Mouse (Mus musculus) retina, postnatal 1 day (tissue): ENCODE results near the gene Anxa10.
A peak's percentile ranks its signal among the peaks of the same experiment; 100 is the strongest.

Experiments
- DNase-seq: peaks from one replicate; pipeline ENCODE4 v3.0.0-alpha.2; 2012

Gene Anxa10

GRCm38 (mm10) chr8:62123098-62123497 is at the start of gene Anxa10:
Anxa10 (minus strand) TSS chr8:62123150.
- no peak for DNase-seq

- DNase-seq, result no peak
Measured at GRCm38 (mm10) chr8:62132662-62133366, 9.9 kb upstream of the Anxa10 start.

- DNase-seq, result no peak
Measured at GRCm38 (mm10) chr8:62097213-62097612, 25.7 kb downstream of the Anxa10 start.

GRCm38 (mm10) chr8:62081804-62082203 is 41.1 kb downstream of the Anxa10 start:
- DNase-seq, result no peak

- DNase-seq, result peak; percentile 70
Measured at GRCm38 (mm10) chr8:62080195-62080802, 42.7 kb downstream of the Anxa10 start.

- DNase-seq, result no peak
Measured at GRCm38 (mm10) chr8:62068305-62068704, 54.6 kb downstream of the Anxa10 start.

- peak; percentile 16 for DNase-seq
Measured at GRCm38 (mm10) chr8:62060357-62060756, 62.6 kb downstream of the Anxa10 start.

GRCm38 (mm10) chr8:62046809-62047208 is 76.1 kb downstream of the Anxa10 start:
- no peak for DNase-seq

- no peak for DNase-seq
Measured at GRCm38 (mm10) chr8:62034351-62034750, 88.6 kb downstream of the Anxa10 start.

GRCm38 (mm10) chr8:62014582-62014981 is 108.4 kb downstream of the Anxa10 start:
- DNase-seq, result no peak

- no peak for DNase-seq
Measured at GRCm38 (mm10) chr8:62014166-62014565, 108.8 kb downstream of the Anxa10 start.
